Mouse (Mus musculus): ENCODE results near the gene Pdcd1lg2. TPM values are rescaled to one million over a fixed set of nuclear protein-coding genes. Genes with fewer than 3 reads are reported as not detected.

Pdcd1lg2 gene
- polyA plus RNA-seq, 2 experiments = not detected

- Histone ChIP-seq H3K9me3 (ENCODE audit: control insufficient read depth, low read length) (no peaks in the 10 kb centered on the region), H3K36me3 (ENCODE audit: control insufficient read depth, insufficient read depth, low read length) (no peaks in the 10 kb centered on the region), H3K9ac (ENCODE audit: low read depth, low read length, severe bottlenecking) (no peak overlapping the region), H3K4me2 (replicated peaks; ENCODE audit: low read depth, low read length, severe bottlenecking) (no peak overlapping the region), H3K4me3 (replicated peaks; ENCODE audit: low read length) (no peak overlapping the region), H3K27ac (replicated peaks; ENCODE audit: low read depth, low read length) (no peak overlapping the region), H3K27me3 (ENCODE audit: control insufficient read depth, insufficient read depth, low read length) (no peaks in the 10 kb centered on the region), H3K4me1 (ENCODE audit: control insufficient read depth, insufficient read depth, low read length) (no peaks in the 10 kb centered on the region)
- ATAC-seq (ENCODE audit: low FRiP score, low read depth) = no peak
- no peak for TF ChIP-seq POLR2A (IDR thresholded peaks at IDR 0.05; ENCODE audit: borderline replicate concordance, extremely low read depth, insufficient read depth, insufficient read length)
- no peak for DNase-seq (ENCODE audit: low spot score)
- WGBS = 63% methylated on average over 9 of the region's 9 CpGs
Observed at GRCm38 (mm10) chr19:29491467-29491866, 80.7 kb downstream of the Pdcd1lg2 start.

GRCm38 (mm10) chr19:29494454-29494853 is 83.7 kb downstream of the Pdcd1lg2 start:
- H3K9ac ChIP-seq (ENCODE audit: low read depth, low read length, severe bottlenecking) = no peak overlapping the region
- H3K27ac ChIP-seq (replicated peaks; ENCODE audit: low read depth, low read length) = no peak overlapping the region
- DNase-seq (ENCODE audit: low spot score) = no peak
- H3K4me3 ChIP-seq (replicated peaks; ENCODE audit: low read length) = no peak overlapping the region
- H3K4me2 ChIP-seq (replicated peaks; ENCODE audit: low read depth, low read length, severe bottlenecking) = no peak overlapping the region
- no peaks in the 10 kb centered on the region for H3K9me3 ChIP-seq (ENCODE audit: control insufficient read depth, low read length)
- H3K27me3 ChIP-seq (ENCODE audit: control insufficient read depth, insufficient read depth, low read length) = no peaks in the 10 kb centered on the region
- H3K4me1 ChIP-seq (ENCODE audit: control insufficient read depth, insufficient read depth, low read length) = no peaks in the 10 kb centered on the region
- no peaks in the 10 kb centered on the region for H3K36me3 ChIP-seq (ENCODE audit: control insufficient read depth, insufficient read depth, low read length)
- ATAC-seq (ENCODE audit: low FRiP score, low read depth) = no peak
- WGBS = 71% methylated on average over 4 of the region's 4 CpGs
- no peak for TF ChIP-seq POLR2A (IDR thresholded peaks at IDR 0.05; ENCODE audit: borderline replicate concordance, extremely low read depth, insufficient read depth, insufficient read length)

GRCm38 (mm10) chr19:29496001-29496597 is 85.4 kb downstream of the Pdcd1lg2 start:
- H3K9me3 ChIP-seq (ENCODE audit: control insufficient read depth, low read length) = no peaks in the 10 kb centered on the region
- ATAC-seq (ENCODE audit: low FRiP score, low read depth) = no peak
- no peak for TF ChIP-seq POLR2A (IDR thresholded peaks at IDR 0.05; ENCODE audit: borderline replicate concordance, extremely low read depth, insufficient read depth, insufficient read length)
- no peak overlapping the region for H3K27ac ChIP-seq (replicated peaks; ENCODE audit: low read depth, low read length)
- H3K4me1 ChIP-seq (ENCODE audit: control insufficient read depth, insufficient read depth, low read length) = no peaks in the 10 kb centered on the region
- H3K4me3 ChIP-seq (replicated peaks; ENCODE audit: low read length) = no peak overlapping the region
- no peak overlapping the region for H3K4me2 ChIP-seq (replicated peaks; ENCODE audit: low read depth, low read length, severe bottlenecking)
- no peak for DNase-seq (ENCODE audit: low spot score)
- no peaks in the 10 kb centered on the region for H3K27me3 ChIP-seq (ENCODE audit: control insufficient read depth, insufficient read depth, low read length)
- no peaks in the 10 kb centered on the region for H3K36me3 ChIP-seq (ENCODE audit: control insufficient read depth, insufficient read depth, low read length)
- no peak overlapping the region for H3K9ac ChIP-seq (ENCODE audit: low read depth, low read length, severe bottlenecking)
- WGBS = 53% methylated on average over 6 of the region's 6 CpGs

- WGBS = 70% methylated on average over 7 of the region's 7 CpGs
- Histone ChIP-seq H3K36me3 (ENCODE audit: control insufficient read depth, insufficient read depth, low read length) (no peaks in the 10 kb centered on the region), H3K4me3 (replicated peaks; ENCODE audit: low read length) (no peak overlapping the region), H3K9ac (ENCODE audit: low read depth, low read length, severe bottlenecking) (no peak overlapping the region), H3K4me1 (ENCODE audit: control insufficient read depth, insufficient read depth, low read length) (no peaks in the 10 kb centered on the region), H3K27ac (replicated peaks; ENCODE audit: low read depth, low read length) (no peak overlapping the region), H3K9me3 (ENCODE audit: control insufficient read depth, low read length) (no peaks in the 10 kb centered on the region), H3K4me2 (replicated peaks; ENCODE audit: low read depth, low read length, severe bottlenecking) (no peak overlapping the region), H3K27me3 (ENCODE audit: control insufficient read depth, insufficient read depth, low read length) (no peaks in the 10 kb centered on the region)
- no peak for DNase-seq (ENCODE audit: low spot score)
- no peak for ATAC-seq (ENCODE audit: low FRiP score, low read depth)
- no peak for TF ChIP-seq POLR2A (IDR thresholded peaks at IDR 0.05; ENCODE audit: borderline replicate concordance, extremely low read depth, insufficient read depth, insufficient read length)
Observed at GRCm38 (mm10) chr19:29496786-29497557, 86.3 kb downstream of the Pdcd1lg2 start.

GRCm38 (mm10) chr19:29497874-29498273 is 87.2 kb downstream of the Pdcd1lg2 start:
- no peak for DNase-seq (ENCODE audit: low spot score)

More at GRCm38 (mm10) chr19:29497874-29498273, 87.2 kb downstream of the Pdcd1lg2 start:
- Histone ChIP-seq H3K4me1 (ENCODE audit: control insufficient read depth, insufficient read depth, low read length) (no peaks in the 10 kb centered on the region), H3K4me3 (replicated peaks; ENCODE audit: low read length) (no peak overlapping the region), H3K9me3 (ENCODE audit: control insufficient read depth, low read length) (no peaks in the 10 kb centered on the region), H3K27ac (replicated peaks; ENCODE audit: low read depth, low read length) (no peak overlapping the region), H3K36me3 (ENCODE audit: control insufficient read depth, insufficient read depth, low read length) (no peaks in the 10 kb centered on the region), H3K27me3 (ENCODE audit: control insufficient read depth, insufficient read depth, low read length) (no peaks in the 10 kb centered on the region), H3K9ac (ENCODE audit: low read depth, low read length, severe bottlenecking) (no peak overlapping the region), H3K4me2 (replicated peaks; ENCODE audit: low read depth, low read length, severe bottlenecking) (no peak overlapping the region)
- TF ChIP-seq POLR2A (IDR thresholded peaks at IDR 0.05; ENCODE audit: borderline replicate concordance, extremely low read depth, insufficient read depth, insufficient read length) = no peak
- no peak for ATAC-seq (ENCODE audit: low FRiP score, low read depth)
- WGBS = 82% methylated on average over 7 of the region's 7 CpGs

Measured in limb, embryonic 14.5 days (tissue).